Mouse (Mus musculus) ES-Bruce4 (cell line): Measurements from ENCODE around the gene 2510009E07Rik. TPM values are rescaled to one million over a fixed set of nuclear protein-coding genes. Genes with fewer than 3 reads are reported as not detected.

Source experiments
- H3K27ac ChIP-seq: 2 replicates; pipeline ENCODE4 v1.5.1; 2012; ENCODE audit warnings: low read length, inconsistent platforms; ENCODE audit not compliant: insufficient read depth
- H3K27me3 ChIP-seq: 2 replicates; pipeline ENCODE4 v1.6.1; 2012; ENCODE audit warnings: mild to moderate bottlenecking, low read length, inconsistent platforms; ENCODE audit not compliant: control insufficient read depth, poor library complexity, insufficient read depth, severe bottlenecking
- H3K36me3 ChIP-seq: 2 replicates; pipeline ENCODE4 v1.6.1; 2012; ENCODE audit warnings: inconsistent platforms, mild to moderate bottlenecking, low read length, moderate library complexity; ENCODE audit not compliant: control insufficient read depth, poor library complexity, insufficient read depth, severe bottlenecking
- H3K4me1 ChIP-seq: one replicate; pipeline ENCODE4 v1.8.1; 2011; ENCODE audit warnings: low read length; ENCODE audit not compliant: control insufficient read depth, insufficient read depth
- H3K4me3 ChIP-seq: 2 replicates; pipeline ENCODE4 v1.5.1; 2011; ENCODE audit warnings: low read depth, mild to moderate bottlenecking, low read length
- H3K9ac ChIP-seq: 2 replicates; pipeline ENCODE4 v1.6.1; 2012; ENCODE audit warnings: low read depth, mild to moderate bottlenecking, inconsistent platforms; ENCODE audit not compliant: poor library complexity, severe bottlenecking
- H3K9me3 ChIP-seq: replicated peaks from 2 replicates; pipeline ENCODE4 v1.6.1; 2012; ENCODE audit warnings: mild to moderate bottlenecking, low read length, inconsistent platforms; ENCODE audit not compliant: control insufficient read depth, poor library complexity, insufficient read depth, severe bottlenecking
- CTCF ChIP-seq: IDR thresholded peaks from one replicate; pipeline ENCODE4 v1.8.1; 2011; ENCODE audit warnings: low read depth, low read length
- EP300 ChIP-seq: IDR thresholded peaks from 2 replicates; pipeline ENCODE4 v1.6.1; 2011; ENCODE audit warnings: low read depth, low read length; ENCODE audit not compliant: insufficient read depth
- POLR2A ChIP-seq: IDR thresholded peaks from one replicate; pipeline ENCODE4 v1.8.1; 2011; ENCODE audit warnings: low read length; ENCODE audit not compliant: insufficient read depth
- polyA plus RNA-seq: library from polyadenylated mRNA; stranded (reverse); fragments of >200 nt; gene quantifications from 2 replicates; pipeline ENCODE4 v1.2.4, GENCODE M21; 2011; ENCODE audit warnings: low read depth; ENCODE audit not compliant: missing spikeins, insufficient read depth, insufficient read length

The 2510009E07Rik gene
- polyA plus RNA-seq, 1 experiment: 0.39 TPM

DNA sequence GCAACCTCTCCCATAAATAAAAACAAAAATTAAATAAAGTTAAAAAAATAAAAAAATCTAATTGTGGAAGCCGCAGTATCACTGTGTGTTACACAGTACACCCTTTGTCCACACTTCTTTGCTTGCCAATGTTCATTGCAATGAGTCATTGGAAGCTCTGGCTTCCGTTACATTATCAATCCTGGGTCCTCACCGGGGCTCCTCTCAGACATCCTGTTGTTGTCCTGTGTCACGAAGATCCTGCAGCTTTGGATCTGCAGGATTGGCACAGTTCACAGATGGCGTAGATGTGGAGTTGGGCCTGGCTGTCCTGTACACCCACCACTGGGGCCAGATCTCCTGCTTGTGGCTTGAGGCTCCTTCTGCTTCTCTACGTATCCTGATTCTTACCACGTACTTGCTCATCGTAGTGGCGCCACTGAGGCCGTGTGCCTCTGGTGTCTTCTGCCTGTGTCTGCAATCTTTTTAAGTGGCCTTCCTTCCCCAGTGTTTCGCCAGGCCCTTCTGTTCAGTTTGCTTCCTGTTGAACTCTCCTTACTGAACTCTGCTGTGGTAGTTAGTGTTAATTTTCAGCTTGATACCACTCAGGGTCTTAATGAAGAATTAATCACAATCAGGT, 57.2 kb downstream of the 2510009E07Rik start:
- TF ChIP-seq EP300 (no peak), POLR2A (no peak), CTCF (no peak)
- Histone ChIP-seq H3K4me3 (no peak overlapping the region), H3K4me1 (no peaks in the 10 kb centered on the region), H3K36me3 (no peaks in the 10 kb centered on the region), H3K9me3 (no peaks in the 10 kb centered on the region), H3K27me3 (no peaks in the 10 kb centered on the region), H3K27ac (no peak overlapping the region), H3K9ac (no peak overlapping the region)

DNA sequence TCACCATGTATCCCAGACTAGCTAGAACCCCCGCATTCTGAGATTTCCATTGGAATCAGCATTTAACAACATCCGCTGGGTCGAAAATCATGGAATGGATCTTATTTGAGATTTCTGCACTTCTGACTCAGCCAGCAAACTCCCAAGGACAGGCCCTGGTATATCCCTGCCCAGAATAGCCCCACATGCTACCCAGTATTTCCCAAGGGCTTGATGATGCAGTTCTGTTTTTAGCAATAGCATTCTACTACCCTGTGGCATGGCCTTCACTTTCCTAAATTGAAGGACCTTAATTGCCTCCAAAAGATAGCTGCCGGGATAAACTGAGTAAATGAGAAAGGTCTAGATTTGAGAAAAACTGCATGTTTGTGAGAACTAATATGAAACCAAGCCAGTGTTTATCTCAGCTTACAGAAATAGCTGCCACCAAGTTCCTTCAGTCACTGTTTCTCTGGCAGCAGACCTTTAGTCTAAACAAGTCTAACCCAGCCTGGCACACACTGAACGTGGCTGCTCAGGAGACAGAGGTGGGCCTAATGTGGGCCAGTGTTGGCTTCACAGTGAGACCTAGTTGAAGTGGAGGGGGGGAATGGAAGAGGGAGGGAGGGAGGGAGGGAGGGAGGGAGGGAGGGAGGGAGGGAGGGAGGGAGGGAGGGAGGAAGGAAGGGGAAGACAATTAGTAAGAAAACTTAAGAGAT, 58.2 kb downstream of the 2510009E07Rik start:
- Histone ChIP-seq H3K4me1 (no peaks in the 10 kb centered on the region), H3K9me3 (no peaks in the 10 kb centered on the region), H3K4me3 (no peak overlapping the region), H3K9ac (no peak overlapping the region), H3K36me3 (no peaks in the 10 kb centered on the region), H3K27ac (no peak overlapping the region), H3K27me3 (no peaks in the 10 kb centered on the region)
- TF ChIP-seq CTCF (no peak), POLR2A (no peak)

DNA sequence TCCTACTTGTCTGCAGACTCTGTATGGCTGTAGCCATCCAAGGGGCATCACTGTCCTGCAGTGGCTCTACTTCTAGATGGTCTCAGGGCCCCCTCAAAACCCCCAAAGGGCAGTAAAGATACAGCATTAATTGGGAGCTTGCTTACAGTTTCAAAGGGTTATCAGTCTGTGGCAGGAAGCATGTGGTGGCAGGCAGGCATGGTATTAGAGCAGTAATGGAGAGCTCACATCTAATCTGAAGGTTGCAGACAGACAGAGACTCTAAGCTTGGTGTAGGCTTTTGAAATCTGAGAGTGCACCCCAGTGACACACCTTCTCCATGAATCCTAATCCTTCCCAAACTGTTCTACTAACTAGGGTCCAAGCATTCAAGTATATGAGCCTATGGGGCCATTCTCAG, 60.0 kb downstream of the 2510009E07Rik start:
- Histone ChIP-seq H3K27ac (no peak overlapping the region), H3K9me3 (no peaks in the 10 kb centered on the region), H3K4me1 (no peaks in the 10 kb centered on the region), H3K27me3 (no peaks in the 10 kb centered on the region), H3K4me3 (no peak overlapping the region), H3K36me3 (no peaks in the 10 kb centered on the region), H3K9ac (no peak overlapping the region)
- TF ChIP-seq POLR2A (no peak), CTCF (no peak), EP300 (no peak)

DNA sequence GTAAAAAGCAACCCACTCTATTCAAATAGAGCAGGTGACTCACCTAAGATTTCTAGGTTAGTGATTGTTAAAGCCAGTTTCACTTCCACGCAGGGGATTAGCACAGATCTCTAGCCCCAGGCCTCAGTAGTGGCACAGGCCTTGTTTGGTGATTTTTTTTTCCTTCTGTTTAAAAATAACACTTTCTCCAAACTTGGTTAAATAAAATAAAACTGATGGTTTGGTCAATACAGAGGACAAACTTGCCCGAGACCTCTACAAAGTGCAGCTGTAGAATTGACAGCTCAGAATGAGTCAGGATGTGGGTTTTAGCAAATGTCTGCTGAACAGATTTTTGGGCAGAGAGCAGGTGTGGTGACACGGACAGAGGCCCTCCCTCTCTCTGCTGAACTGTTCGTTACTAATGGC, 62.6 kb downstream of the 2510009E07Rik start:
- Histone ChIP-seq H3K36me3 (no peaks in the 10 kb centered on the region), H3K9me3 (no peaks in the 10 kb centered on the region), H3K4me3 (no peak overlapping the region), H3K9ac (no peak overlapping the region), H3K27ac (no peak overlapping the region), H3K4me1 (no peaks in the 10 kb centered on the region), H3K27me3 (no peaks in the 10 kb centered on the region)
- no peak for TF ChIP-seq EP300
- no peak for TF ChIP-seq CTCF
- TF ChIP-seq POLR2A: no peak

DNA sequence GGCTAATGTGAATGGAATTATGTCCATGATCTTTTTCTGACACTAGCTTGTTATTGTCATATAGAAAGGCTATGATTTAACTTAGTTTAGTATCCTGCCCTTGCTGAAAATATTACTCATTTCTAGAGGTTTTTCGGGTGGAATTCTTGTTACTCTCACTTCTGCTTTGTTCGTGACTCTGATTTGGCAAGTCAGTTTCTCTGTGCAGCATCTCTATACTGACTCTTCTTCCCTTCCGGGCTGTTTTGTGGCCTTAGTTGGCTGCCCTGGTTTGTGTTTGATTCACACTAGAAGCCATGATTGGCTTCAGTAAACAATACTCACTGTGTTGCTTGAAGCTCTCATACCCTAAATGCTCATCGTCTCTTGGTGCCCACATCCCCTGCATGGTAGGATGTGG, 63.9 kb downstream of the 2510009E07Rik start:
- H3K36me3 ChIP-seq: no peaks in the 10 kb centered on the region
- H3K27me3 ChIP-seq: no peaks in the 10 kb centered on the region
- H3K9me3 ChIP-seq: no peaks in the 10 kb centered on the region
- no peak overlapping the region for H3K27ac ChIP-seq
- H3K4me3 ChIP-seq: no peak overlapping the region
- no peak overlapping the region for H3K9ac ChIP-seq
- TF ChIP-seq EP300 (no peak), POLR2A (no peak), CTCF (no peak)
- H3K4me1 ChIP-seq: no peaks in the 10 kb centered on the region

DNA sequence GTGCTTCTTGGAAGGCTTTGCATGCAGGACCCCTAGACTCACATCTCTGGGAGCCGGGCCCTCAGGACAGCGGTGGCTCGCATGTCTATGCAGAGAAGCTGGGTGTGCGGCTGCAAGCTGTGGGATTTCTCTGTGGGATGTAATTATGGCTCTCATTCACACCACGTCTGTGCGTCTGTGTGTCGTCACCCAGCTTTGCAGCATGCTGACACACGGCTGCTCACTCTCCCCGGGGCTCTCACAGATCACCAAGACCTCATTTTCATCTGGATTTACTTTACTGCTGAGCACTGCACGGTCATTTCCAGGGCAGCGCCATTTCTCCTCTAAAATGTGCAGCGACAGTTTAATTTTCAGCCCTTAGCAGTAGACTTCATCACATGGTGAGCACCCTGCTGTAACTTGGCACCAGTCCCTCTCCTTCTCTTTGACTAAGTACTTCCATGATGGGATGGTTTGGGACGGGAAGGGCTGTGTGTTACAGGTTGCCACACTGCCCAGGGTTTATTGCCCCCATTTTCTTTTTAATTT, 66.3 kb downstream of the 2510009E07Rik start:
- Histone ChIP-seq H3K36me3 (no peaks in the 10 kb centered on the region), H3K4me1 (no peaks in the 10 kb centered on the region), H3K9me3 (no peaks in the 10 kb centered on the region), H3K4me3 (no peak overlapping the region), H3K9ac (no peak overlapping the region), H3K27ac (no peak overlapping the region), H3K27me3 (no peaks in the 10 kb centered on the region)
- TF ChIP-seq POLR2A: no peak
